In genomic region chr19:10102054-10102700, GRCm38 (mm10) we compare ENCODE assay signal across 7 mouse cellular contexts. TPM values are rescaled to one million over a fixed set of nuclear protein-coding genes. Genes with fewer than 3 reads are reported as not detected.
DNase-seq lines count a peak whose midpoint lies in the region; ATAC-seq lines count a peak whose summit lies in the region.

No protein-coding gene starts in this region.

- peaks cover 32% of the 10 kb centered on the region for H3K36me3 ChIP-seq in megakaryocyte, embryonic 14.5 days (replicated peaks; ENCODE audit: low read length)
- H3K36me3 ChIP-seq in embryonic facial prominence, embryonic 10.5 days (replicated peaks): peaks cover 26% of the 10 kb centered on the region
- H3K36me3 ChIP-seq in hindbrain, embryonic 12.5 days: no peaks in the 10 kb centered on the region
- H3K36me3 ChIP-seq in macrophage (ENCODE audit: inconsistent target): no peaks in the 10 kb centered on the region

- H3K27ac ChIP-seq in embryonic facial prominence, embryonic 10.5 days (replicated peaks): peak overlapping the region; percentile 98
- H3K27ac ChIP-seq in hindbrain, embryonic 12.5 days: peak overlapping the region; percentile 98
- peak overlapping the region; percentile 50 for H3K27ac ChIP-seq in macrophage

- peak overlapping the region; percentile 83 for H3K4me2 ChIP-seq in hindbrain, embryonic 12.5 days (replicated peaks)

- H3K9me3 ChIP-seq in megakaryocyte, embryonic 14.5 days: no peaks in the 10 kb centered on the region
- no peaks in the 10 kb centered on the region for H3K9me3 ChIP-seq in embryonic facial prominence, embryonic 10.5 days
- H3K9me3 ChIP-seq in hindbrain, embryonic 12.5 days (replicated peaks): no peaks in the 10 kb centered on the region

- H3K9ac ChIP-seq in hindbrain, embryonic 12.5 days: peak overlapping the region; percentile 85

- DNase-seq in embryonic facial prominence, embryonic 10.5 days (ENCODE audit: low spot score): no peak
- DNase-seq in adipocyte (ENCODE audit: low spot score): no peak
- no peak for DNase-seq in right cerebral cortex, adult 18-20 months

- peak overlapping the region; percentile 100 for H3K4me3 ChIP-seq in megakaryocyte, embryonic 14.5 days (replicated peaks)
- H3K4me3 ChIP-seq in embryonic facial prominence, embryonic 10.5 days: peak overlapping the region; percentile 90
- H3K4me3 ChIP-seq in hindbrain, embryonic 12.5 days: peak overlapping the region; percentile 82
- peak overlapping the region; percentile 7; the same call in 1 of the 2 replicates for H3K4me3 ChIP-seq in macrophage (ENCODE audit: inconsistent target)

- peaks cover 75% of the 10 kb centered on the region for H3K4me1 ChIP-seq in megakaryocyte, embryonic 14.5 days
- peaks cover 47% of the 10 kb centered on the region for H3K4me1 ChIP-seq in embryonic facial prominence, embryonic 10.5 days
- peaks cover 38% of the 10 kb centered on the region for H3K4me1 ChIP-seq in hindbrain, embryonic 12.5 days

- no peaks in the 10 kb centered on the region for H3K27me3 ChIP-seq in megakaryocyte, embryonic 14.5 days (replicated peaks)
- no peaks in the 10 kb centered on the region for H3K27me3 ChIP-seq in embryonic facial prominence, embryonic 10.5 days (replicated peaks; ENCODE audit: low read depth, poor library complexity, severe bottlenecking)
- no peaks in the 10 kb centered on the region for H3K27me3 ChIP-seq in hindbrain, embryonic 12.5 days

- no peak for ATAC-seq in megakaryocyte, adult 5-6 weeks (ENCODE audit: poor library complexity, severe bottlenecking)
- ATAC-seq in hindbrain, embryonic 12.5 days (ENCODE audit: low FRiP score): peak; percentile 69

- WGBS in embryonic facial prominence, embryonic 10.5 days: 6% methylated on average over 25 of the region's 25 CpGs
- WGBS in hindbrain, embryonic 12.5 days: 5% methylated on average over 25 of the region's 25 CpGs
- 26% methylated on average over 22 of the region's 25 CpGs for WGBS in macrophage (ENCODE audit: missing documents)

- no peaks in the 10 kb centered on the region for H3K79me2 ChIP-seq in macrophage (ENCODE audit: inconsistent target)

RNA-seq across cellular contexts. Expression of gene Fads2, which starts 0.6 kb away (rescaled TPM):
- polyA plus RNA-seq in megakaryocyte, embryonic 14.5 days (2012; ENCODE audit: insufficient read depth, low replicate concordance): 111 and 271 TPM in 2 replicates
- total RNA-seq in megakaryocyte, adult 5-6 weeks (2015): 3.0 and 7.6 TPM in 2 replicates
- total RNA-seq in megakaryocyte, adult 5-6 weeks (2017): 3.1 and 4.3 TPM in 2 replicates
- polyA plus RNA-seq in embryonic facial prominence, embryonic 10.5 days (2016; fragmentation: Nextera tagmentation; extraction: Ambion mirVana): 160 and 165 TPM in 2 replicates
- 173 and 177 TPM in 2 replicates for polyA plus RNA-seq in hindbrain, embryonic 12.5 days (2016; fragmentation: Nextera tagmentation; extraction: Ambion mirVana)
- 10 to 100 TPM in 1 of 26 experiments, 1 to 10 TPM in 17, under 1 TPM in 7, not detected in 1; 0.31 to 12.3 (median 1.9) TPM for total RNA-seq in macrophage (2018; cell fraction: chromatin; rRNA removed)
- total RNA-seq in macrophage (2018; cell fraction: cytosol; rRNA removed): 10 to 100 TPM in 17 of 26 experiments, 1 to 10 TPM in 9; 3.9 to 31.5 (median 11.2) TPM
- 10 to 100 TPM in 10 of 26 experiments, 1 to 10 TPM in 16; 1.9 to 29.5 (median 7.2) TPM for total RNA-seq in macrophage (2018; cell fraction: nucleus; rRNA removed)
- polyA plus RNA-seq in macrophage (2018): 3.4 to 12.4 TPM (median 9.7 TPM) in 3 replicates

Comparison
In these comparisons a context has a peak if more than half of its experiments do, and no peak if none do; other contexts are left out.
1. H3K4me3 ChIP-seq: peak in every context shown above with its lines; median percentile 100 in megakaryocyte, embryonic 14.5 days; 90 in embryonic facial prominence, embryonic 10.5 days; 82 in hindbrain, embryonic 12.5 days; 7 in macrophage.